Mouse (Mus musculus) lung, postnatal 0 days (tissue): ENCODE measurements at regions not wholly inside any gene's neighbourhood (a gene's known extent, or its start where the extent isn't known, plus 50 kb on each side); places are given as distances from the start of the nearest gene placed in this dataset.

Experiments used
- CTCF ChIP-seq: IDR thresholded peaks from 2 replicates; pipeline ENCODE4 v1.5.1; 2016; ENCODE audit warnings: antibody characterized with exemption, mild to moderate bottlenecking
- EP300 ChIP-seq: IDR thresholded peaks from 2 replicates; pipeline ENCODE4 v1.6.1; 2016; ENCODE audit warnings: antibody characterized with exemption, mild to moderate bottlenecking, control low read depth

- no peak for TF ChIP-seq CTCF
- TF ChIP-seq EP300: no peak
Observed at GRCm38 (mm10) chr13:117401245-117401644, 180.4 kb upstream of the Gm17509 start.
